In genomic region chr17:17609523-17609922, GRCm38 (mm10) we compare ENCODE assay signal across 1 mouse cellular context.
TF ChIP-seq lines count a peak whose summit lies in the region.

No protein-coding gene starts in this region.

TF ChIP-seq in CH12.LX, 34 proteins besides CTCF, POLR2A, EP300 and RAD21 (continued from another document):
- TF ChIP-seq ZC3H11A (IDR thresholded peaks at IDR 0.05; ENCODE audit: low read depth, low read length) (no peak), RCOR1 (conservative IDR thresholded peaks at IDR 0.05; ENCODE audit: low read depth, low read length) (no peak), ETS1 (conservative IDR thresholded peaks at IDR 0.05; ENCODE audit: low read depth, low read length) (peak; percentile 77; the same call in 1 of the 2 replicates), NELFE (IDR thresholded peaks at IDR 0.05; ENCODE audit: low read depth, low read length) (peak; percentile 0; the same call in 1 of the 2 replicates), CHD1 (IDR thresholded peaks at IDR 0.05; ENCODE audit: low read depth, low read length) (no peak), MAX (IDR thresholded peaks at IDR 0.05; ENCODE audit: low read length) (no peak), JUN (IDR thresholded peaks at IDR 0.05; ENCODE audit: insufficient read depth, low read depth, low read length) (peak; percentile 94), TBP (conservative IDR thresholded peaks at IDR 0.05; ENCODE audit: low read depth, low read length) (0 out of 2 replicates have a peak, but pooled peaks have one; percentile 48), UBTF (IDR thresholded peaks at IDR 0.05; ENCODE audit: low read depth, low read length) (0 out of 2 replicates have a peak, but pooled peaks have one; percentile 67), SMC3 (IDR thresholded peaks at IDR 0.05; ENCODE audit: low read depth, low read length) (no peak), MAZ (IDR thresholded peaks at IDR 0.05; ENCODE audit: low read depth, low read length) (no peak), KAT2A (IDR thresholded peaks at IDR 0.05; ENCODE audit: insufficient replicate concordance, low read length) (no peak), POLR2AphosphoS2 (IDR thresholded peaks at IDR 0.05; ENCODE audit: low read depth, low read length) (no peak), NRF1 (IDR thresholded peaks at IDR 0.05; ENCODE audit: low read depth, low read length) (no peak), ZKSCAN1 (IDR thresholded peaks at IDR 0.05; ENCODE audit: borderline replicate concordance, low read depth, low read length) (no peak), PAX5 (IDR thresholded peaks at IDR 0.05; ENCODE audit: low read length) (no peak), ELF1 (IDR thresholded peaks at IDR 0.05; ENCODE audit: low read depth, low read length) (no peak), BHLHE40 (IDR thresholded peaks at IDR 0.05; ENCODE audit: low read depth, low read length) (peak; percentile 49; the same call in 1 of the 2 replicates), MAFK (IDR thresholded peaks at IDR 0.05; ENCODE audit: insufficient replicate concordance, low read length) (no peak; the same call in 1 of the 2 replicates), MYC (IDR thresholded peaks at IDR 0.05; ENCODE audit: low read depth, low read length) (0 out of 2 replicates have a peak, but pooled peaks have one; percentile 2), MXI1 (IDR thresholded peaks at IDR 0.05; ENCODE audit: low read depth, low read length) (no peak), ZNF384 (IDR thresholded peaks at IDR 0.05; ENCODE audit: low read depth, low read length) (peak; percentile 97), USF1 (IDR thresholded peaks at IDR 0.05; ENCODE audit: low read depth, low read length) (no peak), E2F4 (IDR thresholded peaks at IDR 0.05; ENCODE audit: insufficient replicate concordance, low read depth, low read length) (no peak), MEF2A (IDR thresholded peaks at IDR 0.05; ENCODE audit: borderline replicate concordance, low read depth, low read length) (peak; percentile 98), GABPA (IDR thresholded peaks at IDR 0.05; ENCODE audit: insufficient replicate concordance, low read depth, low read length) (no peak), JUND (conservative IDR thresholded peaks at IDR 0.05; ENCODE audit: low read depth, low read length) (peak; percentile 62), SIN3A (IDR thresholded peaks at IDR 0.05; ENCODE audit: low read length) (0 out of 2 replicates have a peak, but pooled peaks have one; percentile 33)
